Mouse (Mus musculus) lung, adult 2 months (tissue): Measurements from ENCODE around the gene Gpd2. TPM values are rescaled to one million over a fixed set of nuclear protein-coding genes. Genes with fewer than 3 reads are reported as not detected.

ENCODE experiments used
- DNase-seq: peaks from one replicate; pipeline ENCODE4 v3.0.0; 2022
- H3K4me1 ChIP-seq: fragments of 200-500 bp; 2 replicates; pipeline ENCODE4 v1.6.1; 2011; ENCODE audit warnings: low read length; ENCODE audit not compliant: control insufficient read depth, insufficient read depth
- H3K4me3 ChIP-seq: fragments of 200-500 bp; replicated peaks from 2 replicates; pipeline ENCODE3; 2011; ENCODE audit warnings: low read depth, mild to moderate bottlenecking, control low read depth, low read length; ENCODE audit errors: extremely low read depth
- CTCF ChIP-seq: fragments of 200-500 bp; IDR thresholded peaks from 2 replicates; pipeline ENCODE4 v1.5.1; 2011; ENCODE audit warnings: mild to moderate bottlenecking, low read length, control low read depth; ENCODE audit not compliant: insufficient read depth
- POLR2A ChIP-seq: fragments of 200-500 bp; IDR thresholded peaks from 2 replicates; pipeline ENCODE4 v1.6.1; 2011; ENCODE audit warnings: low read depth, mild to moderate bottlenecking, control low read depth, low read length, borderline replicate concordance; ENCODE audit errors: extremely low read depth
- WGBS: fragments of 180-500 bp; shearing (Covaris S2); methylation state at CpG from one replicate; pipeline ENCODE4 v1.1.7; 2018; 5-methylcytosine and 5-hydroxymethylcytosine counted together
- polyA plus RNA-seq: library from polyadenylated mRNA; depleted of rRNA; stranded (reverse); fragments of >200 nt; gene quantifications from 2 replicates; pipeline ENCODE4 v1.2.3, GENCODE M21; 2012

The Gpd2 gene
- polyA plus RNA-seq, 1 experiment = 11.4 TPM

- H3K4me1 ChIP-seq = no peaks in the 10 kb centered on the region
- TF ChIP-seq CTCF (no peak), POLR2A (no peak)
- H3K4me3 ChIP-seq = no peak overlapping the region
- 87% methylated on average over 1 of the region's 1 CpGs for WGBS
- no peak for DNase-seq
Measured at GRCm38 (mm10) chr2:57263431-57263830, 26.0 kb downstream of the Gpd2 start.

- no peak for DNase-seq
- Histone ChIP-seq H3K4me3 (no peak overlapping the region), H3K4me1 (no peaks in the 10 kb centered on the region)
- TF ChIP-seq CTCF = no peak
- TF ChIP-seq POLR2A = no peak
- 87% methylated on average over 7 of the region's 7 CpGs for WGBS
Measured at GRCm38 (mm10) chr2:57264912-57265311, 27.5 kb downstream of the Gpd2 start.

GRCm38 (mm10) chr2:57266679-57267393, 29.4 kb downstream of the Gpd2 start:
- Histone ChIP-seq H3K4me1 (no peaks in the 10 kb centered on the region), H3K4me3 (no peak overlapping the region)
- TF ChIP-seq POLR2A = no peak
- no peak for TF ChIP-seq CTCF
- no peak for DNase-seq
- 78% methylated on average over 4 of the region's 4 CpGs for WGBS

- 56% methylated on average over 7 of the region's 7 CpGs for WGBS
- TF ChIP-seq CTCF (no peak), POLR2A (no peak)
- no peak for DNase-seq
Measured at GRCm38 (mm10) chr2:57267394-57267716, 29.9 kb downstream of the Gpd2 start.

GRCm38 (mm10) chr2:57267896-57268295, 30.5 kb downstream of the Gpd2 start:
- no peaks in the 10 kb centered on the region for H3K4me1 ChIP-seq
- TF ChIP-seq CTCF (no peak), POLR2A (no peak)
- DNase-seq = no peak
- 76% methylated on average over 7 of the region's 7 CpGs for WGBS
- H3K4me3 ChIP-seq = no peak overlapping the region

More at GRCm38 (mm10) chr2:57267394-57267716, 29.9 kb downstream of the Gpd2 start:
- Histone ChIP-seq H3K4me1 (no peaks in the 10 kb centered on the region), H3K4me3 (no peak overlapping the region)

GRCm38 (mm10) chr2:57268839-57269238, 31.4 kb downstream of the Gpd2 start:
- 76% methylated on average over 3 of the region's 3 CpGs for WGBS
- no peak for DNase-seq
- Histone ChIP-seq H3K4me1 (no peaks in the 10 kb centered on the region), H3K4me3 (no peak overlapping the region)
- no peak for TF ChIP-seq POLR2A
- TF ChIP-seq CTCF = no peak

GRCm38 (mm10) chr2:57269690-57270435, 32.4 kb downstream of the Gpd2 start:
- no peak for TF ChIP-seq CTCF
- no peak for TF ChIP-seq POLR2A

GRCm38 (mm10) chr2:57280190-57280723, 42.8 kb downstream of the Gpd2 start:
- Histone ChIP-seq H3K4me3 (no peak overlapping the region), H3K4me1 (no peaks in the 10 kb centered on the region)
- WGBS = 86% methylated on average over 10 of the region's 10 CpGs
- DNase-seq = no peak
- no peak for TF ChIP-seq CTCF
- TF ChIP-seq POLR2A = no peak

More at GRCm38 (mm10) chr2:57269690-57270435, 32.4 kb downstream of the Gpd2 start:
- no peak overlapping the region for H3K4me3 ChIP-seq
- DNase-seq = no peak
- WGBS = 80% methylated on average over 13 of the region's 13 CpGs
- H3K4me1 ChIP-seq = no peaks in the 10 kb centered on the region

GRCm38 (mm10) chr2:57283791-57284190, 46.4 kb downstream of the Gpd2 start:
- 96% methylated on average over 7 of the region's 7 CpGs for WGBS
- no peak overlapping the region for H3K4me3 ChIP-seq
- TF ChIP-seq CTCF = no peak
- TF ChIP-seq POLR2A = no peak
- H3K4me1 ChIP-seq = no peaks in the 10 kb centered on the region
- DNase-seq = no peak

GRCm38 (mm10) chr2:57285197-57285596, 47.8 kb downstream of the Gpd2 start:
- 91% methylated on average over 4 of the region's 4 CpGs for WGBS
- Histone ChIP-seq H3K4me3 (no peak overlapping the region), H3K4me1 (no peaks in the 10 kb centered on the region)
- TF ChIP-seq POLR2A = no peak
- no peak for TF ChIP-seq CTCF
- DNase-seq = no peak
